In the genomic region with DNA sequence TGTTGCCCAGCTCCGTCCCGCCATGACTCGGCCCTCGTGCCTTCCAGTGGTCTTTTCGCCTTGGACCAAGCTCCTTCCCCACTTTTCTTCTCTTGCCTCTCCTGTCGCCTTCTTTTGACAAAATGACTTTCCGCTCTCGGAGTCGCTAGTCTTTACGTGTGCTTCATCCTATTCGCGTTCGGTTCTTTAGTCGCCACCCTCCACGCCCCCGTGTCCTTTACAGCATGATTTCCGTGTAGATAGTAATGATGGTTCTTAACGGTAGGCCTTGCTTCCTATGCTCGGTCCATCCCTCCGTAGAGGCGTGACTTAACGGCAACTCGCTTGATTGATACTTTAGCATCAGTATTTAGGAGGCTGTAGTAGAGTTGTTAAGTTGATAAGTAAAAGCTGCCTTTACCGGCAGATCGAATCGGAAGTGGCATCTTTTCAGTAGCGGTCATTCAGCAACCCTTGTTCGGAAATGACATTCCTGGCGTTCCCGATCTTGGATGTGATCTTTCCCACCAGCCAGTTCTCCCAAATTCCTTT, we compare ENCODE assay signal across 8 mouse cellular contexts. TPM values are rescaled to one million over a fixed set of nuclear protein-coding genes. Genes with fewer than 3 reads are reported as not detected.
DNase-seq lines count a peak whose midpoint lies in the region; ATAC-seq and TF ChIP-seq lines count a peak whose summit lies in the region.

No protein-coding gene starts in this region.

- peak; percentile 55 for DNase-seq in kidney, postnatal 0 days (ENCODE audit: low spot score)
- no peak for DNase-seq in kidney, postnatal 4 days
- DNase-seq in MEL (ENCODE audit: low read depth, low spot score) (peak; percentile 90), adipocyte (ENCODE audit: low spot score) (no peak)
- DNase-seq in intestine, embryonic 14.5 days (ENCODE audit: low spot score), result no peak
- no peak for DNase-seq in cerebellum, adult 9-10 months

- peaks cover 18% of the 10 kb centered on the region for H3K36me3 ChIP-seq in kidney, postnatal 0 days (ENCODE audit: insufficient read depth, low read length)
- peaks cover 24 to 37% of the 10 kb centered on the region in 2 experiments for H3K36me3 ChIP-seq in MEL (ENCODE audit: control insufficient read depth in 1 of 2, insufficient read depth in 2 of 2, low read length in 2 of 2)
- peaks cover 33% of the 10 kb centered on the region for H3K36me3 ChIP-seq in embryonic facial prominence, embryonic 13.5 days
- peaks cover 34% of the 10 kb centered on the region for H3K36me3 ChIP-seq in intestine, embryonic 14.5 days (ENCODE audit: control insufficient read depth, insufficient read depth, low read length)
- peaks cover 35% of the 10 kb centered on the region for H3K36me3 ChIP-seq in megakaryocyte, embryonic 14.5 days (replicated peaks; ENCODE audit: low read length)

- TF ChIP-seq EP300 in MEL (IDR thresholded peaks at IDR 0.05; ENCODE audit: low read depth in 1 of 2, low read length in 2 of 2), result no peak; a peak in 1 of 4 replicates

- peak overlapping the region; percentile 56 for H3K4me3 ChIP-seq in kidney, postnatal 0 days (replicated peaks; ENCODE audit: low read depth, low read length)
- peak overlapping the region; percentile 80 to 83 for H3K4me3 ChIP-seq in MEL (ENCODE audit: control insufficient read depth in 1 of 2, insufficient read depth in 1 of 2, low read depth in 2 of 2, low read length in 2 of 2)
- H3K4me3 ChIP-seq in embryonic facial prominence, embryonic 13.5 days, result peak overlapping the region; percentile 75
- H3K4me3 ChIP-seq in intestine, embryonic 14.5 days (ENCODE audit: low read depth, low read length), result peak overlapping the region; percentile 73
- peak overlapping the region; percentile 98 for H3K4me3 ChIP-seq in megakaryocyte, embryonic 14.5 days (replicated peaks)

- TF ChIP-seq RAD21 in MEL (IDR thresholded peaks at IDR 0.05; ENCODE audit: low read depth, low read length), result no peak

- TF ChIP-seq CTCF in kidney, postnatal 0 days (IDR thresholded peaks at IDR 0.05; ENCODE audit: low read depth), result no peak
- TF ChIP-seq CTCF in MEL (IDR thresholded peaks at IDR 0.05 in 2 of 3, conservative IDR thresholded peaks at IDR 0.05 in 1 of 3; ENCODE audit: control insufficient read depth in 1 of 3, insufficient read depth in 1 of 3, low read depth in 2 of 3, low read length in 3 of 3, poor library complexity in 1 of 3, severe bottlenecking in 1 of 3), result no peak

- peak overlapping the region; percentile 77 for H3K27ac ChIP-seq in kidney, postnatal 0 days
- H3K27ac ChIP-seq in MEL (ENCODE audit: control insufficient read depth, low read depth, low read length), result peak overlapping the region; percentile 89
- peak overlapping the region; percentile 95 for H3K27ac ChIP-seq in embryonic facial prominence, embryonic 13.5 days
- peak overlapping the region; percentile 92 for H3K27ac ChIP-seq in intestine, embryonic 14.5 days (ENCODE audit: low read depth)

- peak overlapping the region; percentile 51 for H3K4me2 ChIP-seq in kidney, postnatal 0 days (ENCODE audit: low read length)
- peak overlapping the region; percentile 89 for H3K4me2 ChIP-seq in embryonic facial prominence, embryonic 13.5 days
- H3K4me2 ChIP-seq in intestine, embryonic 14.5 days (ENCODE audit: low read length), result peak overlapping the region; percentile 91

- WGBS in kidney, postnatal 0 days, result under 1% methylated on average over 30 of the region's 30 CpGs
- under 1% methylated on average over 30 of the region's 30 CpGs for WGBS in embryonic facial prominence, embryonic 13.5 days
- WGBS in intestine, embryonic 14.5 days, result under 1% methylated on average over 30 of the region's 30 CpGs

- no peak for ATAC-seq in kidney, postnatal 0 days (replicated peaks; ENCODE audit: low FRiP score, low read depth)
- ATAC-seq in embryonic facial prominence, embryonic 13.5 days (ENCODE audit: insufficient number of reproducible peaks, insufficient read depth, low FRiP score, low TSS enrichment, low read depth), result no peak
- ATAC-seq in intestine, embryonic 14.5 days (replicated peaks; ENCODE audit: low FRiP score, low TSS enrichment, low read depth), result no peak

- TF ChIP-seq POLR2A in MEL (IDR thresholded peaks at IDR 0.05; ENCODE audit: control insufficient read depth in 1 of 2, insufficient read depth in 1 of 2, low read depth in 1 of 2, low read length in 2 of 2, poor library complexity in 1 of 2), result no peak

- no peaks in the 10 kb centered on the region for H3K27me3 ChIP-seq in kidney, postnatal 0 days (ENCODE audit: insufficient read depth, low read length)
- no peaks in the 10 kb centered on the region for H3K27me3 ChIP-seq in MEL (ENCODE audit: control insufficient read depth in 1 of 2, insufficient read depth in 2 of 2, low read length in 2 of 2)
- no peaks in the 10 kb centered on the region for H3K27me3 ChIP-seq in embryonic facial prominence, embryonic 13.5 days
- H3K27me3 ChIP-seq in intestine, embryonic 14.5 days (replicated peaks; ENCODE audit: control insufficient read depth, insufficient read depth, low read length), result no peaks in the 10 kb centered on the region
- no peaks in the 10 kb centered on the region for H3K27me3 ChIP-seq in megakaryocyte, embryonic 14.5 days (replicated peaks)

- H3K79me2 ChIP-seq in MEL (ENCODE audit: control insufficient read depth, insufficient read depth, low read length, poor library complexity), result peaks cover 42% of the 10 kb centered on the region

- H3K9ac ChIP-seq in kidney, postnatal 0 days (ENCODE audit: low read depth, low read length), result peak overlapping the region; percentile 74
- H3K9ac ChIP-seq in MEL (ENCODE audit: control insufficient read depth, low read depth, low read length, poor library complexity, severe bottlenecking), result peak overlapping the region; percentile 85
- H3K9ac ChIP-seq in embryonic facial prominence, embryonic 13.5 days, result peak overlapping the region; percentile 92
- peak overlapping the region; percentile 81 for H3K9ac ChIP-seq in intestine, embryonic 14.5 days (ENCODE audit: low read length)

- H3K4me1 ChIP-seq in kidney, postnatal 0 days (replicated peaks; ENCODE audit: insufficient read depth, low read length), result peaks cover 6% of the 10 kb centered on the region
- peaks cover 7 to 11% of the 10 kb centered on the region in 2 experiments for H3K4me1 ChIP-seq in MEL (ENCODE audit: control insufficient read depth in 1 of 2, insufficient read depth in 2 of 2, low read length in 2 of 2)
- H3K4me1 ChIP-seq in embryonic facial prominence, embryonic 13.5 days, result peaks cover 15% of the 10 kb centered on the region
- peaks cover 14% of the 10 kb centered on the region for H3K4me1 ChIP-seq in intestine, embryonic 14.5 days (replicated peaks; ENCODE audit: control insufficient read depth, insufficient read depth, low read length)
- peaks cover 40% of the 10 kb centered on the region for H3K4me1 ChIP-seq in megakaryocyte, embryonic 14.5 days

- no peaks in the 10 kb centered on the region for H3K9me3 ChIP-seq in kidney, postnatal 0 days (replicated peaks; ENCODE audit: low read length)
- H3K9me3 ChIP-seq in MEL (replicated peaks; ENCODE audit: insufficient read depth, low read length), result no peaks in the 10 kb centered on the region
- no peaks in the 10 kb centered on the region for H3K9me3 ChIP-seq in embryonic facial prominence, embryonic 13.5 days
- H3K9me3 ChIP-seq in intestine, embryonic 14.5 days (ENCODE audit: control insufficient read depth, low read length), result no peaks in the 10 kb centered on the region
- H3K9me3 ChIP-seq in megakaryocyte, embryonic 14.5 days, result no peaks in the 10 kb centered on the region

RNA-seq across cellular contexts. Expression of gene Cct3, which starts 0.5 kb away (rescaled TPM):
- 373 and 411 TPM in 2 replicates for polyA plus RNA-seq in kidney, postnatal 0 days (2015; fragmentation: Nextera tagmentation; extraction: Ambion mirVana)
- total RNA-seq in MEL (2012; rRNA removed), result 1,548 and 1,549 TPM in 2 replicates
- polyA plus RNA-seq in MEL (2012; ENCODE audit: insufficient read depth in 1 of 2, insufficient read length in 2 of 2, low read depth in 1 of 2, low replicate concordance in 2 of 2, missing spikeins in 1 of 2), result 1,000 to 10,000 TPM in 1 of 2 experiments, 100 to 1,000 TPM in 1; 777 to 1,271 TPM
- polyA plus RNA-seq in embryonic facial prominence, embryonic 13.5 days (2015; fragmentation: Nextera tagmentation; extraction: Ambion mirVana), result 517 and 559 TPM in 2 replicates
- 566 and 608 TPM in 2 replicates for polyA plus RNA-seq in intestine, embryonic 14.5 days (2014; fragmentation: Nextera tagmentation; extraction: Ambion mirVana)
- 7.1 and 29.4 TPM in 2 replicates for polyA plus RNA-seq in megakaryocyte, embryonic 14.5 days (2012; ENCODE audit: insufficient read depth, low replicate concordance)

RNA-seq across cellular contexts. Expression of gene Tsacc, which starts 0.6 kb away (rescaled TPM):
- 13.0 and 13.8 TPM in 2 replicates for polyA plus RNA-seq in kidney, postnatal 0 days (2015; fragmentation: Nextera tagmentation; extraction: Ambion mirVana)
- total RNA-seq in MEL (2012; rRNA removed), result 26.7 and 34.1 TPM in 2 replicates
- polyA plus RNA-seq in MEL (2012; ENCODE audit: insufficient read depth in 1 of 2, insufficient read length in 2 of 2, low read depth in 1 of 2, low replicate concordance in 2 of 2, missing spikeins in 1 of 2), result 10 to 100 TPM in 1 of 2 experiments, not detected in 1; 41.1 TPM
- 15.0 and 16.1 TPM in 2 replicates for polyA plus RNA-seq in embryonic facial prominence, embryonic 13.5 days (2015; fragmentation: Nextera tagmentation; extraction: Ambion mirVana)
- 13.3 TPM in 2 replicates for polyA plus RNA-seq in intestine, embryonic 14.5 days (2014; fragmentation: Nextera tagmentation; extraction: Ambion mirVana)
- 2.0 TPM in 1 of 2 replicates, not detected in the other for polyA plus RNA-seq in megakaryocyte, embryonic 14.5 days (2012; ENCODE audit: insufficient read depth, low replicate concordance)

RNA-seq across cellular contexts. Expression of gene Gm38392, which starts 10.4 kb away (rescaled TPM):
- 3.8 and 5.1 TPM in 2 replicates for polyA plus RNA-seq in kidney, postnatal 0 days (2015; fragmentation: Nextera tagmentation; extraction: Ambion mirVana)
- 0.39 and 0.69 TPM in 2 replicates for total RNA-seq in MEL (2012; rRNA removed)
- polyA plus RNA-seq in MEL (2012; ENCODE audit: insufficient read depth in 1 of 2, insufficient read length in 2 of 2, low read depth in 1 of 2, low replicate concordance in 2 of 2, missing spikeins in 1 of 2), result under 1 TPM in 1 of 2 experiments, not detected in 1; 0.84 TPM
- polyA plus RNA-seq in embryonic facial prominence, embryonic 13.5 days (2015; fragmentation: Nextera tagmentation; extraction: Ambion mirVana), result 0.55 and 3.5 TPM in 2 replicates
- polyA plus RNA-seq in intestine, embryonic 14.5 days (2014; fragmentation: Nextera tagmentation; extraction: Ambion mirVana), result 0.28 and 0.89 TPM in 2 replicates
- polyA plus RNA-seq in megakaryocyte, embryonic 14.5 days (2012; ENCODE audit: insufficient read depth, low replicate concordance), result not detected in 2 replicates

RNA-seq across cellular contexts. Expression of gene Glmp, which starts 27.4 kb away (rescaled TPM):
- polyA plus RNA-seq in kidney, postnatal 0 days (2015; fragmentation: Nextera tagmentation; extraction: Ambion mirVana), result 306 and 328 TPM in 2 replicates
- total RNA-seq in MEL (2012; rRNA removed), result 47.6 and 48.3 TPM in 2 replicates
- polyA plus RNA-seq in MEL (2012; ENCODE audit: insufficient read depth in 1 of 2, insufficient read length in 2 of 2, low read depth in 1 of 2, low replicate concordance in 2 of 2, missing spikeins in 1 of 2), result 100 to 1,000 TPM in 1 of 2 experiments, not detected in 1; 181 TPM
- polyA plus RNA-seq in embryonic facial prominence, embryonic 13.5 days (2015; fragmentation: Nextera tagmentation; extraction: Ambion mirVana), result 164 and 188 TPM in 2 replicates
- 140 and 161 TPM in 2 replicates for polyA plus RNA-seq in intestine, embryonic 14.5 days (2014; fragmentation: Nextera tagmentation; extraction: Ambion mirVana)
- polyA plus RNA-seq in megakaryocyte, embryonic 14.5 days (2012; ENCODE audit: insufficient read depth, low replicate concordance), result 31.1 and 138 TPM in 2 replicates

RNA-seq across cellular contexts. Expression of gene Tmem79, which starts 38.6 kb away (rescaled TPM):
- 6.3 and 7.4 TPM in 2 replicates for polyA plus RNA-seq in kidney, postnatal 0 days (2015; fragmentation: Nextera tagmentation; extraction: Ambion mirVana)
- 2.2 TPM in 2 replicates for total RNA-seq in MEL (2012; rRNA removed)
- 1 to 10 TPM in 1 of 2 experiments, not detected in 1; 3.7 TPM for polyA plus RNA-seq in MEL (2012; ENCODE audit: insufficient read depth in 1 of 2, insufficient read length in 2 of 2, low read depth in 1 of 2, low replicate concordance in 2 of 2, missing spikeins in 1 of 2)
- 9.1 and 10.4 TPM in 2 replicates for polyA plus RNA-seq in embryonic facial prominence, embryonic 13.5 days (2015; fragmentation: Nextera tagmentation; extraction: Ambion mirVana)
- polyA plus RNA-seq in intestine, embryonic 14.5 days (2014; fragmentation: Nextera tagmentation; extraction: Ambion mirVana), result 17.1 and 17.3 TPM in 2 replicates
- polyA plus RNA-seq in megakaryocyte, embryonic 14.5 days (2012; ENCODE audit: insufficient read depth, low replicate concordance), result 2.3 TPM in 1 of 2 replicates, not detected in the other

Comparison
In these comparisons a context has a peak if more than half of its experiments do, and no peak if none do; other contexts are left out.
1. DNase-seq: peak in kidney, postnatal 0 days (single experiment) and MEL (single experiment); none in kidney, postnatal 4 days (0 of 2), intestine, embryonic 14.5 days (single experiment), adipocyte (single experiment) and cerebellum, adult 9-10 months (single experiment).
2. RNA of gene Cct3, which starts 0.5 kb away (polyA plus RNA-seq): 777 to 1,271 TPM in MEL, 566 to 608 TPM in intestine, embryonic 14.5 days, 517 to 559 TPM in embryonic facial prominence, embryonic 13.5 days and 373 to 411 TPM in kidney, postnatal 0 days; 7.1 to 29.4 TPM in megakaryocyte, embryonic 14.5 days; every median in the first group is over 10 times any median in the second.
3. Peak in every context shown above with its lines, with median percentiles within 50 percentile points of each other: H3K27ac ChIP-seq, H3K4me2 ChIP-seq, H3K4me3 ChIP-seq and H3K9ac ChIP-seq.